ENCODE assay signal across 24 mouse cellular contexts in the genomic region with DNA sequence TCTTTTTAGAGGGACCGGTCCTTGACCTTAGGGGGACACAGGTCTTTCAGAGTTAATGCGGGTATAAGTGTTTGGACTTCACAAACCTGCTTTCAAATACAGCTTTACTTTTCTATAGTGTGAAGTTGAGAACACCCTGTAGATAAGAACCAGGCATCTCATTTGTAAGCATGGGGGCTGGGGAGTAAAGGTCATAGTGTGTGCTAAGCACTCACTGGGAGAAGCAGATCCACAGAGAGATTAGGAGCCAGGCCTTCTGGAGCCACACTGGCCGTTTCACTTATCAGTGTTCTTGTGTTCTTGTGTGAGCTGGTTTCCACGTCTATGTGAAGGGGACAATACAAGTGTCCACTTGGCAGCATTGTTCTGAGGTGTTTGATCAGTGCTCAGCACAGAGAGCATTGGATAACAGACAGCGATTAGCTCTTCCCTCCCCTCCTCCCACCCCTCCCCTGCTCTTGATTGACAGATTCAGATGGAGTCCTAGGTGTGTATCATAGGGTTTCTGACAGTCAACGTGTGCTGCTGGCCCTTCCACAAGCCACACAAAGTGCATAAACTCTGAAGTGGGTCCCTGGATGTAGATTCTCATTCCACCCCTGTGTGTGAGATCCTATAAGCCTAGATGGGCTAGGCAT. TPM values are rescaled to one million over a fixed set of nuclear protein-coding genes. Genes with fewer than 3 reads are reported as not detected.
DNase-seq lines count a peak whose midpoint lies in the region; ATAC-seq lines count a peak whose summit lies in the region.
"Had no signal": no experiment of that assay in that cellular context is flagged by ENCODE, and none has a peak within 500 bp of the region (broad histone marks: within the 10 kb centered on the region; RNA-seq: fewer than 3 reads in every experiment).

No protein-coding gene starts in this region.

- peaks cover 9% of the 10 kb centered on the region for H3K4me1 ChIP-seq in hindbrain, embryonic 12.5 days
- no peaks in the 10 kb centered on the region for H3K4me1 ChIP-seq in hindbrain, embryonic 11.5 days (replicated peaks; ENCODE audit: control insufficient read depth, insufficient read depth, low read length)
- H3K4me1 ChIP-seq in liver, embryonic 12.5 days, result peaks cover 18% of the 10 kb centered on the region; the same call in 1 of the 2 replicates
- H3K4me1 ChIP-seq in intestine, embryonic 14.5 days (replicated peaks; ENCODE audit: control insufficient read depth, insufficient read depth, low read length), result peaks cover 12% of the 10 kb centered on the region; the same call in 1 of the 2 replicates
- H3K4me1 ChIP-seq in liver, embryonic 13.5 days (replicated peaks), result peaks cover 4% of the 10 kb centered on the region; the same call in 1 of the 2 replicates
- H3K4me1 ChIP-seq: embryonic facial prominence, embryonic 15.5 days had no signal

- no peaks in the 10 kb centered on the region for H3K36me3 ChIP-seq in hindbrain, embryonic 12.5 days
- no peaks in the 10 kb centered on the region for H3K36me3 ChIP-seq in hindbrain, embryonic 11.5 days (ENCODE audit: control insufficient read depth, insufficient read depth, low read length)
- H3K36me3 ChIP-seq in liver, embryonic 12.5 days, result no peaks in the 10 kb centered on the region
- H3K36me3 ChIP-seq in intestine, embryonic 14.5 days (ENCODE audit: control insufficient read depth, insufficient read depth, low read length), result no peaks in the 10 kb centered on the region
- H3K36me3 ChIP-seq in liver, embryonic 13.5 days, result no peaks in the 10 kb centered on the region
- H3K36me3 ChIP-seq: embryonic facial prominence, embryonic 15.5 days; forebrain, embryonic 10.5 days; G1E; heart, embryonic 10.5 days had no signal

- no peaks in the 10 kb centered on the region for H3K9me3 ChIP-seq in hindbrain, embryonic 12.5 days (replicated peaks)
- H3K9me3 ChIP-seq in hindbrain, embryonic 11.5 days (ENCODE audit: control insufficient read depth, low read length), result no peaks in the 10 kb centered on the region
- no peaks in the 10 kb centered on the region for H3K9me3 ChIP-seq in liver, embryonic 12.5 days (replicated peaks)
- H3K9me3 ChIP-seq in intestine, embryonic 14.5 days (ENCODE audit: control insufficient read depth, low read length), result no peaks in the 10 kb centered on the region
- no peaks in the 10 kb centered on the region for H3K9me3 ChIP-seq in liver, embryonic 13.5 days (replicated peaks)
- H3K9me3 ChIP-seq: embryonic facial prominence, embryonic 15.5 days; forebrain, embryonic 10.5 days; G1E; heart, embryonic 10.5 days had no signal

- DNase-seq in hindbrain, embryonic 11.5 days (ENCODE audit: low spot score), result no peak
- no peak for DNase-seq in liver
- no peak for DNase-seq in intestine, embryonic 14.5 days (ENCODE audit: low spot score)
- DNase-seq in liver, embryonic 13.5 days, result no peak
- no peak for DNase-seq in kidney, postnatal 4 days
- no peak for DNase-seq in gastrocnemius, adult 18-20 months (ENCODE audit: low spot score)
- DNase-seq: adrenal gland, postnatal 10 days; B cell, adult 2 months; cerebellum, adult 11 months; cerebellum, adult 8-10 months; cerebellum, postnatal 14 days; embryo, embryonic 11 days; heart, adult 18-20 months; heart, postnatal 10 days; heart, postnatal 4 days had no signal

- WGBS in hindbrain, embryonic 12.5 days, result 51% methylated on average over 6 of the region's 6 CpGs
- WGBS in hindbrain, embryonic 11.5 days, result 52% methylated on average over 6 of the region's 6 CpGs
- 41% methylated on average over 6 of the region's 6 CpGs for WGBS in liver, embryonic 12.5 days (ENCODE audit: insufficient replicate concordance)
- WGBS in intestine, embryonic 14.5 days, result 43% methylated on average over 6 of the region's 6 CpGs
- WGBS in liver, embryonic 13.5 days (ENCODE audit: insufficient replicate concordance), result 34% methylated on average over 6 of the region's 6 CpGs

- H3K9ac ChIP-seq in hindbrain, embryonic 12.5 days, result no peak overlapping the region
- H3K9ac ChIP-seq in hindbrain, embryonic 11.5 days (ENCODE audit: low read depth, low read length), result no peak overlapping the region
- H3K9ac ChIP-seq in liver, embryonic 12.5 days, result no peak overlapping the region
- no peak overlapping the region for H3K9ac ChIP-seq in intestine, embryonic 14.5 days (ENCODE audit: low read length)
- no peak overlapping the region for H3K9ac ChIP-seq in liver, embryonic 13.5 days
- H3K9ac ChIP-seq: embryonic facial prominence, embryonic 15.5 days had no signal

- H3K4me3 ChIP-seq in hindbrain, embryonic 12.5 days, result no peak overlapping the region
- no peak overlapping the region for H3K4me3 ChIP-seq in hindbrain, embryonic 11.5 days (ENCODE audit: low read depth, low read length)
- no peak overlapping the region for H3K4me3 ChIP-seq in liver, embryonic 12.5 days
- H3K4me3 ChIP-seq in intestine, embryonic 14.5 days (ENCODE audit: low read depth, low read length), result no peak overlapping the region
- H3K4me3 ChIP-seq in liver, embryonic 13.5 days (replicated peaks), result no peak overlapping the region
- H3K4me3 ChIP-seq: embryonic facial prominence, embryonic 15.5 days; erythroblast, embryonic 14.5 days; forebrain, embryonic 10.5 days; heart, embryonic 10.5 days had no signal

- H3K27me3 ChIP-seq in hindbrain, embryonic 12.5 days, result no peaks in the 10 kb centered on the region
- no peaks in the 10 kb centered on the region for H3K27me3 ChIP-seq in hindbrain, embryonic 11.5 days (ENCODE audit: control insufficient read depth, insufficient read depth, low read length)
- H3K27me3 ChIP-seq in liver, embryonic 12.5 days (replicated peaks), result no peaks in the 10 kb centered on the region
- no peaks in the 10 kb centered on the region for H3K27me3 ChIP-seq in intestine, embryonic 14.5 days (replicated peaks; ENCODE audit: control insufficient read depth, insufficient read depth, low read length)
- no peaks in the 10 kb centered on the region for H3K27me3 ChIP-seq in liver, embryonic 13.5 days

- 0 out of 2 replicates have a peak, but pooled peaks have one; percentile 7 for ATAC-seq in hindbrain, embryonic 12.5 days (ENCODE audit: low FRiP score)
- no peak for ATAC-seq in hindbrain, embryonic 11.5 days (ENCODE audit: low FRiP score)
- ATAC-seq in liver, embryonic 12.5 days, result peak; percentile 59
- 0 out of 2 replicates have a peak, but pooled peaks have one; percentile 53 for ATAC-seq in intestine, embryonic 14.5 days (replicated peaks; ENCODE audit: low FRiP score, low TSS enrichment, low read depth)
- ATAC-seq in liver, embryonic 13.5 days (ENCODE audit: low read depth), result peak; percentile 43; the same call in 1 of the 2 replicates
- ATAC-seq: CD4-positive, CD25-positive, alpha-beta regulatory T cell, adult 4 months; forebrain, embryonic 14.5 days had no signal

- no peak overlapping the region for H3K4me2 ChIP-seq in hindbrain, embryonic 12.5 days (replicated peaks)
- no peak overlapping the region for H3K4me2 ChIP-seq in hindbrain, embryonic 11.5 days (replicated peaks; ENCODE audit: low read depth, low read length)
- no peak overlapping the region for H3K4me2 ChIP-seq in liver, embryonic 12.5 days
- no peak overlapping the region for H3K4me2 ChIP-seq in intestine, embryonic 14.5 days (ENCODE audit: low read length)
- H3K4me2 ChIP-seq in liver, embryonic 13.5 days, result no peak overlapping the region
- H3K4me2 ChIP-seq: embryonic facial prominence, embryonic 15.5 days had no signal

- H3K27ac ChIP-seq in hindbrain, embryonic 12.5 days, result no peak overlapping the region
- H3K27ac ChIP-seq in hindbrain, embryonic 11.5 days (ENCODE audit: low read depth, low read length), result no peak overlapping the region
- H3K27ac ChIP-seq in liver, embryonic 12.5 days, result no peak overlapping the region
- no peak overlapping the region for H3K27ac ChIP-seq in intestine, embryonic 14.5 days (ENCODE audit: low read depth)
- H3K27ac ChIP-seq in liver, embryonic 13.5 days, result no peak overlapping the region
- H3K27ac ChIP-seq: embryonic facial prominence, embryonic 15.5 days; forebrain, embryonic 10.5 days; heart, embryonic 10.5 days had no signal

RNA-seq across cellular contexts. Expression of gene Bend4, which starts 14.8 kb away (rescaled TPM):
- polyA plus RNA-seq in hindbrain, embryonic 12.5 days (2016; fragmentation: Nextera tagmentation; extraction: Ambion mirVana), result 9.6 and 10.3 TPM in 2 replicates
- 11.0 and 13.5 TPM in 2 replicates for polyA plus RNA-seq in hindbrain, embryonic 11.5 days (2014; fragmentation: Nextera tagmentation; extraction: Ambion mirVana)
- polyA plus RNA-seq in liver, embryonic 12.5 days (2016; fragmentation: Nextera tagmentation; extraction: Ambion mirVana), result 2.1 and 2.5 TPM in 2 replicates
- 5.1 and 6.0 TPM in 2 replicates for polyA plus RNA-seq in intestine, embryonic 14.5 days (2014; fragmentation: Nextera tagmentation; extraction: Ambion mirVana)
- 0.81 and 1.0 TPM in 2 replicates for polyA plus RNA-seq in liver, embryonic 13.5 days (2015; fragmentation: Nextera tagmentation; extraction: Ambion mirVana)
- under 1 TPM; 0.21 to 0.24 TPM for total RNA-seq in gastrocnemius, adult 18-20 months (2021)
